Mouse (Mus musculus): ENCODE data around the gene Fam129a.

GRCm38 (mm10) chr1:151627141-151627540 lies 56.2 kb downstream of the Fam129a start:
- TF ChIP-seq CTCF (IDR thresholded peaks at IDR 0.05; ENCODE audit: control insufficient read depth, insufficient read depth, insufficient read length) (no peak), MAX (IDR thresholded peaks at IDR 0.05) (no peak), USF1 (IDR thresholded peaks at IDR 0.05; ENCODE audit: low read depth) (no peak), MYOG (IDR thresholded peaks at IDR 0.05; ENCODE audit: control insufficient read depth, extremely low read depth, insufficient read length) (no peak), MYOD1 (IDR thresholded peaks at IDR 0.05; ENCODE audit: control insufficient read depth, insufficient read length, low read depth) (no peak), CEBPB (IDR thresholded peaks at IDR 0.05; ENCODE audit: low read depth) (no peak)

Measured in C2C12 (cell line).